Mouse (Mus musculus) brain, embryonic 14.5 days (tissue): Measurements from ENCODE around the gene Dcaf12.

ENCODE experiments used
- CTCF ChIP-seq: fragments of 200-500 bp; IDR thresholded peaks from 2 replicates; pipeline ENCODE4 v1.5.1; 2012; ENCODE audit warnings: inconsistent platforms, mild to moderate bottlenecking, moderate library complexity, borderline replicate concordance; ENCODE audit not compliant: insufficient read depth, insufficient read length; ENCODE audit errors: extremely low read depth
- POLR2A ChIP-seq: fragments of 200-500 bp; IDR thresholded peaks from 2 replicates; pipeline ENCODE4 v1.6.1; 2012; ENCODE audit warnings: mild to moderate bottlenecking, inconsistent platforms, borderline replicate concordance; ENCODE audit not compliant: poor library complexity, insufficient read depth, insufficient read length, severe bottlenecking; ENCODE audit errors: extremely low read depth

GRCm38 (mm10) chr4:41304302-41304701 is 10.4 kb downstream of the Dcaf12 start:
- TF ChIP-seq POLR2A, result no peak
- TF ChIP-seq CTCF, result no peak
